Mouse (Mus musculus): Measurements from ENCODE around the gene Ptpra. TPM values are rescaled to one million over a fixed set of nuclear protein-coding genes. Genes with fewer than 3 reads are reported as not detected.

The Ptpra gene
- total RNA-seq, 2 experiments from 2014 or later: 221 to 237 TPM

GRCm38 (mm10) chr2:130449021-130449793 is 871 bp upstream of the Ptpra start:
- Histone ChIP-seq H3K27ac (peak overlapping the region; percentile 91), H3K4me3 (peak overlapping the region; percentile 84)
- TF ChIP-seq CTCF (IDR thresholded peaks at IDR 0.05): no peak; the same call in 1 of the 2 replicates
- DNase-seq (ENCODE audit: extremely low spot score in 1 of 2, low spot score in 2 of 2): no peak
- intact Hi-C loops (cut with DNase I): no loop called here

- H3K27ac ChIP-seq: peak overlapping the region; percentile 91
- DNase-seq (ENCODE audit: extremely low spot score in 1 of 2, low spot score in 2 of 2): peak; percentile 75 to 81
- intact Hi-C loops (cut with DNase I): loop anchor here (2.0 to 5.0 kb wide), 2 partner anchors 40 to 67 kb away; no protein-coding TSS in a partner anchor
- H3K4me3 ChIP-seq: peak overlapping the region; percentile 84
- TF ChIP-seq CTCF (IDR thresholded peaks at IDR 0.05): no peak
Observed at GRCm38 (mm10) chr2:130450434-130450796, 337 bp downstream of the Ptpra start.

GRCm38 (mm10) chr2:130451086-130451726 is 1.1 kb downstream of the Ptpra start:
- peak in 1 of 2 experiments; percentile 26 for DNase-seq (ENCODE audit: extremely low spot score in 1 of 2, low spot score in 2 of 2)
- TF ChIP-seq CTCF (IDR thresholded peaks at IDR 0.05): no peak
- intact Hi-C loops (cut with DNase I): loop anchor here (2.0 to 5.0 kb wide), 2 partner anchors 40 to 66 kb away; no protein-coding TSS in a partner anchor
- H3K27ac ChIP-seq: peak overlapping the region; percentile 91
- H3K4me3 ChIP-seq: peak overlapping the region; percentile 84

- no peak for DNase-seq (ENCODE audit: extremely low spot score in 1 of 2, low spot score in 2 of 2)
- peak overlapping the region; percentile 91 for H3K27ac ChIP-seq
- peak overlapping the region; percentile 84 for H3K4me3 ChIP-seq
- TF ChIP-seq CTCF (IDR thresholded peaks at IDR 0.05): no peak
- intact Hi-C loops (cut with DNase I): loop anchor here (2.0 to 5.0 kb wide), 2 partner anchors 39 to 66 kb away; no protein-coding TSS in a partner anchor
Observed at GRCm38 (mm10) chr2:130451727-130452090, 1.6 kb downstream of the Ptpra start.

GRCm38 (mm10) chr2:130452266-130452665 is 2.2 kb downstream of the Ptpra start:
- peak overlapping the region; percentile 16; the same call in 1 of the 2 replicates for H3K27ac ChIP-seq
- no peak for DNase-seq (ENCODE audit: extremely low spot score in 1 of 2, low spot score in 2 of 2)
- no peak for TF ChIP-seq CTCF (IDR thresholded peaks at IDR 0.05)
- intact Hi-C loops (cut with DNase I): loop anchor here (5.0 kb wide), 1 partner anchor 65 kb away; no protein-coding TSS in a partner anchor
- H3K4me3 ChIP-seq: peak overlapping the region; percentile 84

GRCm38 (mm10) chr2:130453421-130453820 is 3.3 kb downstream of the Ptpra start:
- no peak overlapping the region for H3K4me3 ChIP-seq
- DNase-seq (ENCODE audit: extremely low spot score in 1 of 2, low spot score in 2 of 2): no peak
- intact Hi-C loops (cut with DNase I): loop anchor here (5.0 kb wide), 1 partner anchor 64 kb away; no protein-coding TSS in a partner anchor
- TF ChIP-seq CTCF (IDR thresholded peaks at IDR 0.05): no peak
- H3K27ac ChIP-seq: no peak overlapping the region; the same call in 1 of the 2 replicates

GRCm38 (mm10) chr2:130454748-130455370 is 4.8 kb downstream of the Ptpra start:
- peak in 1 of 2 experiments; percentile 24 for DNase-seq (ENCODE audit: extremely low spot score in 1 of 2, low spot score in 2 of 2)

GRCm38 (mm10) chr2:130457871-130458270 is 7.8 kb downstream of the Ptpra start:
- no peak for TF ChIP-seq CTCF (IDR thresholded peaks at IDR 0.05)
- intact Hi-C loops (cut with DNase I): no loop called here
- H3K27ac ChIP-seq: no peak overlapping the region
- DNase-seq (ENCODE audit: extremely low spot score in 1 of 2, low spot score in 2 of 2): no peak
- no peak overlapping the region for H3K4me3 ChIP-seq

More at GRCm38 (mm10) chr2:130454748-130455370, 4.8 kb downstream of the Ptpra start:
- intact Hi-C loops (cut with DNase I): loop anchor here (5.0 kb wide), 1 partner anchor 62 kb away; no protein-coding TSS in a partner anchor
- no peak overlapping the region for H3K27ac ChIP-seq
- TF ChIP-seq CTCF (IDR thresholded peaks at IDR 0.05): no peak
- H3K4me3 ChIP-seq: no peak overlapping the region; the same call in 1 of the 2 replicates

- intact Hi-C loops (cut with DNase I): no loop called here
- no peak for DNase-seq (ENCODE audit: extremely low spot score in 1 of 2, low spot score in 2 of 2)
- no peak overlapping the region for H3K27ac ChIP-seq
- TF ChIP-seq CTCF (IDR thresholded peaks at IDR 0.05): no peak
- no peak overlapping the region for H3K4me3 ChIP-seq
Observed at GRCm38 (mm10) chr2:130459576-130459975, 9.5 kb downstream of the Ptpra start.

GRCm38 (mm10) chr2:130461287-130462071 is 11.4 kb downstream of the Ptpra start:
- intact Hi-C loops (cut with DNase I): no loop called here
- H3K27ac ChIP-seq: no peak overlapping the region
- TF ChIP-seq CTCF (IDR thresholded peaks at IDR 0.05): no peak

GRCm38 (mm10) chr2:130466438-130466837 is 16.4 kb downstream of the Ptpra start:
- intact Hi-C loops (cut with DNase I): no loop called here
- Histone ChIP-seq H3K27ac (no peak overlapping the region), H3K4me3 (no peak overlapping the region)
- no peak for TF ChIP-seq CTCF (IDR thresholded peaks at IDR 0.05)
- no peak for DNase-seq (ENCODE audit: extremely low spot score in 1 of 2, low spot score in 2 of 2)

More at GRCm38 (mm10) chr2:130461287-130462071, 11.4 kb downstream of the Ptpra start:
- H3K4me3 ChIP-seq: no peak overlapping the region
- no peak for DNase-seq (ENCODE audit: extremely low spot score in 1 of 2, low spot score in 2 of 2)

Data from left cerebral cortex, adult 2 months (tissue).